Mouse (Mus musculus) left cerebral cortex, postnatal 25 days (tissue): ENCODE data around the gene Mta3. TPM values are rescaled to one million over a fixed set of nuclear protein-coding genes. Genes with fewer than 3 reads are reported as not detected.
"Not testable (repeated sequence)": the region's sequence is repeated elsewhere in the genome, so short reads cannot be mapped to it uniquely, and the experiment has no call there.

Experiments
- DNase-seq, 2 experiments: peaks; one replicate each; pipeline ENCODE4 v3.0.0; 2022; ENCODE audit warnings: low spot score in 2 of 2, mixed read lengths in 1 of 2
- intact Hi-C: fragments of 180-260 bp; cut with DNase I; formaldehyde crosslinking; loops from one replicate; pipeline ENCODE4 v1.15.1; 2025
- total RNA-seq, 2 experiments: library from RNA; stranded (reverse); gene quantifications; 2 replicates each; pipeline ENCODE4 v1.2.3; 2021

Gene Mta3
- total RNA-seq, 2 experiments from 2014 or later, result 74.0 to 83.0 TPM

GRCm38 (mm10) chr17:83837659-83838190 is 131.8 kb downstream of the Mta3 start:
- DNase-seq, result no peak
- intact Hi-C loops, result no loop called here

- intact Hi-C loops, result no loop called here
- DNase-seq, result no peak
These were observed 133.2 kb downstream of the Mta3 start for GRCm38 (mm10) chr17:83839132-83839531.

GRCm38 (mm10) chr17:83841011-83841410 is 135.0 kb downstream of the Mta3 start:
- intact Hi-C loops, result no loop called here
- DNase-seq, result no peak

GRCm38 (mm10) chr17:83843780-83844179 is 137.8 kb downstream of the Mta3 start:
- no peak for DNase-seq
- intact Hi-C loops, result no loop called here

GRCm38 (mm10) chr17:83845538-83845937 is 139.6 kb downstream of the Mta3 start:
- intact Hi-C loops, result loop anchor here (5.0 kb wide), 1 partner anchor 333 kb away; no protein-coding TSS in a partner anchor

GRCm38 (mm10) chr17:83846301-83847021 is 140.5 kb downstream of the Mta3 start:
- no peak for DNase-seq
- intact Hi-C loops, result loop anchor here (5.0 kb wide), 1 partner anchor 334 kb away; no protein-coding TSS in a partner anchor

More at GRCm38 (mm10) chr17:83845538-83845937, 139.6 kb downstream of the Mta3 start:
- no peak for DNase-seq

- intact Hi-C loops, result loop anchor here (5.0 kb wide), 1 partner anchor 335 kb away; no protein-coding TSS in a partner anchor
- no peak for DNase-seq
These were observed 141.1 kb downstream of the Mta3 start for GRCm38 (mm10) chr17:83847100-83847499.

- no peak for DNase-seq
- intact Hi-C loops, result loop anchor here (5.0 kb wide), 1 partner anchor 336 kb away; no protein-coding TSS in a partner anchor
These were observed 141.9 kb downstream of the Mta3 start, which contains the start of gene Haao for GRCm38 (mm10) chr17:83847815-83848214. Haao (minus strand) TSS chr17:83847963.

GRCm38 (mm10) chr17:83848482-83848881 is 142.5 kb downstream of the Mta3 start:
- no peak for DNase-seq
- intact Hi-C loops, result loop anchor here (5.0 kb wide), 1 partner anchor 336 kb away; no protein-coding TSS in a partner anchor

GRCm38 (mm10) chr17:83849081-83849675 is 143.2 kb downstream of the Mta3 start:
- no peak for DNase-seq
- intact Hi-C loops, result loop anchor here (5.0 kb wide), 1 partner anchor 337 kb away; no protein-coding TSS in a partner anchor

GRCm38 (mm10) chr17:83849717-83850116 is 143.8 kb downstream of the Mta3 start:
- no peak for DNase-seq
- intact Hi-C loops, result loop anchor here (2.0 to 5.0 kb wide), 5 partner anchors 202 to 822 kb away; no protein-coding TSS in a partner anchor

- intact Hi-C loops, result loop anchor here (2.0 to 5.0 kb wide), 4 partner anchors 203 to 823 kb away; no protein-coding TSS in a partner anchor
- DNase-seq, result peak; percentile 89 to 92
These were observed 144.5 kb downstream of the Mta3 start for GRCm38 (mm10) chr17:83850458-83850857.

GRCm38 (mm10) chr17:83850864-83851263 is 144.9 kb downstream of the Mta3 start:
- intact Hi-C loops, result loop anchor here (2.0 to 5.0 kb wide), 4 partner anchors 204 to 824 kb away; no protein-coding TSS in a partner anchor
- DNase-seq, result no peak

- intact Hi-C loops, result loop anchor here (5.0 kb wide), 2 partner anchors 207 to 827 kb away; no protein-coding TSS in a partner anchor
- no peak for DNase-seq
These were observed 147.9 kb downstream of the Mta3 start for GRCm38 (mm10) chr17:83853831-83854230.

- intact Hi-C loops, result loop anchor here (5.0 kb wide), 2 partner anchors 207 to 827 kb away; no protein-coding TSS in a partner anchor
- peak in 1 of 2 experiments; percentile 74 for DNase-seq
These were observed 148.4 kb downstream of the Mta3 start for GRCm38 (mm10) chr17:83854284-83854918.

GRCm38 (mm10) chr17:83858413-83858812 is 152.4 kb downstream of the Mta3 start:
- intact Hi-C loops, result loop anchor here (5.0 kb wide), 1 partner anchor 76 kb away; no protein-coding TSS in a partner anchor
- DNase-seq, result no peak

- DNase-seq, result peak in 1 of 2 experiments; percentile 42
- intact Hi-C loops, result loop anchor here (5.0 kb wide), 1 partner anchor 77 kb away; no protein-coding TSS in a partner anchor
These were observed 153.7 kb downstream of the Mta3 start for GRCm38 (mm10) chr17:83859639-83860038.

- DNase-seq, result peak in 1 of 2 experiments; percentile 40
- intact Hi-C loops, result no loop called here
These were observed 154.3 kb downstream of the Mta3 start for GRCm38 (mm10) chr17:83860224-83860623.

GRCm38 (mm10) chr17:83860968-83861367 is 155.0 kb downstream of the Mta3 start:
- intact Hi-C loops, DNase-seq: not testable (repeated sequence)
